Comparison of ENCODE assay signal across 12 mouse cellular contexts in genomic region chr5:116545746-116546145, GRCm38 (mm10). TPM values are rescaled to one million over a fixed set of nuclear protein-coding genes. Genes with fewer than 3 reads are reported as not detected.
DNase-seq lines count a peak whose midpoint lies in the region; ATAC-seq lines count a peak whose summit lies in the region.
"Had no signal": no experiment of that assay in that cellular context is flagged by ENCODE, and none has a peak within 500 bp of the region (broad histone marks: within the 10 kb centered on the region; RNA-seq: fewer than 3 reads in every experiment).

No protein-coding gene starts in this region.

- H3K4me3 ChIP-seq in intestine, embryonic 14.5 days (ENCODE audit: low read depth, low read length): no peak overlapping the region
- H3K4me3 ChIP-seq in intestine, embryonic 15.5 days (replicated peaks): no peak overlapping the region
- no peak overlapping the region for H3K4me3 ChIP-seq in forebrain, embryonic 14.5 days (ENCODE audit: low read depth, low read length)
- H3K4me3 ChIP-seq: erythroblast, embryonic 14.5 days had no signal

- H3K4me1 ChIP-seq in intestine, embryonic 14.5 days (replicated peaks; ENCODE audit: control insufficient read depth, insufficient read depth, low read length): no peaks in the 10 kb centered on the region
- no peaks in the 10 kb centered on the region for H3K4me1 ChIP-seq in intestine, embryonic 15.5 days (replicated peaks)
- H3K4me1 ChIP-seq in forebrain, embryonic 14.5 days (ENCODE audit: control insufficient read depth, insufficient read depth, low read length): no peaks in the 10 kb centered on the region

- ATAC-seq in intestine, embryonic 14.5 days (replicated peaks; ENCODE audit: low FRiP score, low TSS enrichment, low read depth): no peak
- no peak for ATAC-seq in intestine, embryonic 15.5 days
- ATAC-seq in forebrain, embryonic 14.5 days: no peak
- ATAC-seq: intestine, postnatal 0 days; liver, postnatal 0 days had no signal

- peaks cover 4% of the 10 kb centered on the region; the same call in 1 of the 2 replicates for H3K9me3 ChIP-seq in intestine, embryonic 14.5 days (ENCODE audit: control insufficient read depth, low read length)
- H3K9me3 ChIP-seq in intestine, embryonic 15.5 days: no peaks in the 10 kb centered on the region
- H3K9me3 ChIP-seq in forebrain, embryonic 14.5 days (replicated peaks; ENCODE audit: control insufficient read depth, low read length): peaks cover 6% of the 10 kb centered on the region; the same call in 1 of the 2 replicates

- H3K4me2 ChIP-seq in intestine, embryonic 14.5 days (ENCODE audit: low read length): no peak overlapping the region
- H3K4me2 ChIP-seq in intestine, embryonic 15.5 days (replicated peaks): no peak overlapping the region
- H3K4me2 ChIP-seq in forebrain, embryonic 14.5 days (ENCODE audit: low read length): no peak overlapping the region

- peak; percentile 75 for DNase-seq in intestine, embryonic 14.5 days (ENCODE audit: low spot score)
- peak; percentile 12 for DNase-seq in thymus, postnatal 4 days
- no peak for DNase-seq in thymus, postnatal 10 days (ENCODE audit: low spot score in 2 of 2)
- peak; percentile 57 for DNase-seq in forelimb bud, embryonic 11.5 days (ENCODE audit: low read depth, low spot score)
- DNase-seq in left cerebral cortex, adult 18-20 months (ENCODE audit: low spot score in 2 of 2): no peak
- no peak for DNase-seq in forebrain, embryonic 14.5 days (ENCODE audit: low spot score)
- DNase-seq: cerebellum, postnatal 25 days; liver, postnatal 0 days; thymus, adult 18-20 months had no signal

- 37% methylated on average over 11 of the region's 11 CpGs for WGBS in intestine, embryonic 14.5 days
- WGBS in intestine, embryonic 15.5 days: 35% methylated on average over 11 of the region's 11 CpGs
- 40% methylated on average over 11 of the region's 11 CpGs for WGBS in forebrain, embryonic 14.5 days

- H3K27me3 ChIP-seq in intestine, embryonic 14.5 days (replicated peaks; ENCODE audit: control insufficient read depth, insufficient read depth, low read length): no peaks in the 10 kb centered on the region
- no peaks in the 10 kb centered on the region for H3K27me3 ChIP-seq in intestine, embryonic 15.5 days (replicated peaks)
- no peaks in the 10 kb centered on the region for H3K27me3 ChIP-seq in forebrain, embryonic 14.5 days (replicated peaks; ENCODE audit: control insufficient read depth, insufficient read depth, low read length)

- H3K36me3 ChIP-seq in intestine, embryonic 14.5 days (ENCODE audit: control insufficient read depth, insufficient read depth, low read length): no peaks in the 10 kb centered on the region
- no peaks in the 10 kb centered on the region for H3K36me3 ChIP-seq in intestine, embryonic 15.5 days
- H3K36me3 ChIP-seq in forebrain, embryonic 14.5 days (ENCODE audit: control insufficient read depth, insufficient read depth, low read length): peaks cover 32% of the 10 kb centered on the region

- no peak overlapping the region for H3K9ac ChIP-seq in intestine, embryonic 14.5 days (ENCODE audit: low read length)
- no peak overlapping the region for H3K9ac ChIP-seq in intestine, embryonic 15.5 days
- H3K9ac ChIP-seq in forebrain, embryonic 14.5 days (ENCODE audit: low read length): no peak overlapping the region
- H3K9ac ChIP-seq: liver, postnatal 0 days had no signal

- no peak overlapping the region for H3K27ac ChIP-seq in intestine, embryonic 14.5 days (ENCODE audit: low read depth)
- no peak overlapping the region for H3K27ac ChIP-seq in intestine, embryonic 15.5 days
- no peak overlapping the region for H3K27ac ChIP-seq in forebrain, embryonic 14.5 days (ENCODE audit: low read depth, low read length)

RNA-seq across cellular contexts. Expression of gene Srrm4, which starts 45.9 kb away (rescaled TPM):
- polyA plus RNA-seq in intestine, embryonic 14.5 days (2014; fragmentation: Nextera tagmentation; extraction: Ambion mirVana): 2.7 and 3.4 TPM in 2 replicates
- polyA plus RNA-seq in intestine, embryonic 15.5 days (2015; fragmentation: Nextera tagmentation; extraction: Ambion mirVana): 1.5 and 1.6 TPM in 2 replicates
- total RNA-seq in left cerebral cortex, adult 18-20 months (2021): 10 to 100 TPM; 26.4 TPM
- polyA plus RNA-seq in forebrain, embryonic 14.5 days (2014; fragmentation: Nextera tagmentation; extraction: Ambion mirVana): 20.0 and 28.8 TPM in 2 replicates
- polyA plus RNA-seq: erythroblast, embryonic 14.5 days had no signal

Comparison
In these comparisons a context has a peak if more than half of its experiments do, and no peak if none do; other contexts are left out.
1. DNase-seq: peak in intestine, embryonic 14.5 days (single experiment), thymus, postnatal 4 days (single experiment) and forelimb bud, embryonic 11.5 days (single experiment); none in thymus, postnatal 10 days (0 of 2), left cerebral cortex, adult 18-20 months (0 of 2) and forebrain, embryonic 14.5 days (single experiment).